Mouse (Mus musculus) myocyte (in vitro differentiated cells): ENCODE data around the gene Pdc. TPM values are rescaled to one million over a fixed set of nuclear protein-coding genes. Genes with fewer than 3 reads are reported as not detected.
"Not testable (repeated sequence)": the region's sequence is repeated elsewhere in the genome, so short reads cannot be mapped to it uniquely, and the experiment has no call there.

ENCODE experiments used
- H3K27me3 ChIP-seq: one replicate; pipeline ENCODE4 v1.6.1; 2011; ENCODE audit not compliant: control insufficient read depth, insufficient read depth, insufficient read length
- H3K36me3 ChIP-seq: one replicate; pipeline ENCODE4 v1.6.1; 2011; ENCODE audit not compliant: control insufficient read depth, insufficient read depth
- H3K4me2 ChIP-seq: one replicate; pipeline ENCODE4 v1.6.1; 2011; ENCODE audit warnings: low read depth, control low read depth
- H3K4me3 ChIP-seq: one replicate; pipeline ENCODE4 v1.5.1; 2011; ENCODE audit warnings: mild to moderate bottlenecking, control low read depth, moderate library complexity
- H3K79me2 ChIP-seq: one replicate; pipeline ENCODE4 v1.6.1; 2011; ENCODE audit not compliant: control insufficient read depth, insufficient read depth
- H3ac ChIP-seq: one replicate; pipeline ENCODE4 v1.6.1; 2011; ENCODE audit not compliant: control insufficient read depth, insufficient read length
- CEBPB ChIP-seq: IDR thresholded peaks from 2 replicates; pipeline ENCODE4 v1.6.1; 2011; ENCODE audit warnings: mild to moderate bottlenecking, moderate library complexity; ENCODE audit not compliant: poor library complexity, insufficient read depth, severe bottlenecking
- E2F4 ChIP-seq: IDR thresholded peaks from one replicate; pipeline ENCODE4 v1.6.1; 2011; ENCODE audit warnings: mild to moderate bottlenecking, control low read depth, moderate library complexity; ENCODE audit not compliant: insufficient read depth
- MAX ChIP-seq: IDR thresholded peaks from one replicate; pipeline ENCODE4 v1.6.1; 2011; ENCODE audit warnings: low read depth, mild to moderate bottlenecking, control low read depth
- MYOD1 ChIP-seq, 3 experiments: IDR thresholded peaks; one replicate each; pipeline ENCODE4 v1.6.1; 2011; ENCODE audit warnings: control low read depth in 2 of 3, low read depth in 2 of 3, mild to moderate bottlenecking in 2 of 3, moderate library complexity in 1 of 3; ENCODE audit not compliant: insufficient read length in 2 of 3, control insufficient read depth in 1 of 3
- MYOG ChIP-seq, 3 experiments: IDR thresholded peaks; one replicate each; pipeline ENCODE4 v1.6.1; 2011; ENCODE audit warnings: control low read depth in 2 of 3, low read depth in 2 of 3, mild to moderate bottlenecking in 2 of 3; ENCODE audit not compliant: insufficient read length in 2 of 3, control insufficient read depth in 1 of 3, insufficient read depth in 1 of 3
- POLR2A ChIP-seq: IDR thresholded peaks from one replicate; pipeline ENCODE4 v1.6.1; 2011; ENCODE audit warnings: low read depth, mild to moderate bottlenecking, control low read depth, moderate library complexity; ENCODE audit not compliant: insufficient read length
- POLR2AphosphoS2 ChIP-seq: IDR thresholded peaks from one replicate; pipeline ENCODE4 v1.6.1; 2011; ENCODE audit warnings: low read depth, control low read depth; ENCODE audit not compliant: insufficient read length
- REST ChIP-seq: IDR thresholded peaks from one replicate; pipeline ENCODE4 v1.6.1; 2011; ENCODE audit warnings: mild to moderate bottlenecking, control low read depth, moderate library complexity; ENCODE audit not compliant: insufficient read depth, insufficient read length
- SRF ChIP-seq: IDR thresholded peaks from one replicate; pipeline ENCODE4 v1.6.1; 2011; ENCODE audit warnings: low read depth; ENCODE audit not compliant: control insufficient read depth, insufficient read length
- TCF12 ChIP-seq: IDR thresholded peaks from one replicate; pipeline ENCODE4 v1.6.1; 2011; ENCODE audit warnings: mild to moderate bottlenecking, control low read depth; ENCODE audit not compliant: poor library complexity, insufficient read depth, severe bottlenecking
- TCF3 ChIP-seq: IDR thresholded peaks from one replicate; pipeline ENCODE4 v1.6.1; 2011; ENCODE audit warnings: low read depth, control low read depth; ENCODE audit not compliant: insufficient read length
- USF1 ChIP-seq: IDR thresholded peaks from one replicate; pipeline ENCODE4 v1.6.1; 2011; ENCODE audit warnings: low read depth, mild to moderate bottlenecking, control low read depth, moderate library complexity
- polyA plus RNA-seq: library from polyadenylated mRNA; unstranded; fragments of >200 nt; fragmentation: generic; extraction: Trizol; gene quantifications from one replicate; pipeline ENCODE4 v1.2.1, GENCODE M21; 2012; ENCODE audit warnings: missing spikeins

Gene Pdc
- polyA plus RNA-seq: not detected

- H3K27me3 ChIP-seq: no peaks in the 10 kb centered on the region
- H3K36me3 ChIP-seq: no peaks in the 10 kb centered on the region
- no peak within 1 kb of the TSS for H3K4me3 ChIP-seq
- H3ac ChIP-seq: no peak within 1 kb of the TSS
- TF ChIP-seq USF1: no peak
- no peak for TF ChIP-seq POLR2AphosphoS2
- TF ChIP-seq E2F4: no peak
- TF ChIP-seq CEBPB: no peak
- no peak for TF ChIP-seq MYOG (IDR thresholded peaks at IDR 0.05; ENCODE audit: control insufficient read depth in 1 of 3, insufficient read depth in 1 of 3, insufficient read length in 2 of 3, low read depth in 2 of 3)
- TF ChIP-seq REST: no peak
- TF ChIP-seq MAX: no peak
- TF ChIP-seq TCF3: no peak
- no peak for TF ChIP-seq SRF
- TF ChIP-seq TCF12: no peak
- TF ChIP-seq MYOD1 (IDR thresholded peaks at IDR 0.05; ENCODE audit: control insufficient read depth in 1 of 3, insufficient read length in 2 of 3, low read depth in 2 of 3): no peak
- TF ChIP-seq POLR2A: no peak
- H3K79me2 ChIP-seq: no peaks in the 10 kb centered on the region
- H3K4me2 ChIP-seq: no peak within 1 kb of the TSS
Observed at GRCm38 (mm10) chr1:150319205-150319604, at the start of gene Pdc. Gene Pdc, plus strand, starts transcription at chr1:150319417.

- H3K27me3 ChIP-seq, H3K36me3 ChIP-seq, H3K4me3 ChIP-seq, H3K4me2 ChIP-seq, H3ac ChIP-seq, H3K79me2 ChIP-seq: not testable (repeated sequence)
Observed at GRCm38 (mm10) chr1:150294051-150294450, 25.2 kb upstream of the Pdc start.

- no peaks in the 10 kb centered on the region for H3K79me2 ChIP-seq
- H3K36me3 ChIP-seq: no peaks in the 10 kb centered on the region
- no peaks in the 10 kb centered on the region for H3K27me3 ChIP-seq
- no peak overlapping the region for H3ac ChIP-seq
- H3K4me3 ChIP-seq: no peak overlapping the region
- no peak for TF ChIP-seq POLR2A
- TF ChIP-seq POLR2AphosphoS2: no peak
- no peak for TF ChIP-seq REST
- no peak for TF ChIP-seq TCF12
- no peak for TF ChIP-seq SRF
- no peak for TF ChIP-seq USF1
- no peak for TF ChIP-seq MYOG (IDR thresholded peaks at IDR 0.05; ENCODE audit: control insufficient read depth in 1 of 3, insufficient read depth in 1 of 3, insufficient read length in 2 of 3, low read depth in 2 of 3)
- no peak for TF ChIP-seq MYOD1 (IDR thresholded peaks at IDR 0.05; ENCODE audit: control insufficient read depth in 1 of 3, insufficient read length in 2 of 3, low read depth in 2 of 3)
- no peak for TF ChIP-seq CEBPB
- no peak for TF ChIP-seq TCF3
- TF ChIP-seq MAX: no peak
- H3K4me2 ChIP-seq: no peak overlapping the region
Observed at GRCm38 (mm10) chr1:150307599-150307998, 11.6 kb upstream of the Pdc start.

GRCm38 (mm10) chr1:150335111-150335510 lies 15.9 kb downstream of the Pdc start:
- no peak overlapping the region for H3ac ChIP-seq
- H3K79me2 ChIP-seq: no peaks in the 10 kb centered on the region
- H3K4me3 ChIP-seq: no peak overlapping the region
- H3K4me2 ChIP-seq: no peak overlapping the region
- TF ChIP-seq E2F4 (no peak), CEBPB (no peak), MYOG (IDR thresholded peaks at IDR 0.05; ENCODE audit: control insufficient read depth in 1 of 3, insufficient read depth in 1 of 3, insufficient read length in 2 of 3, low read depth in 2 of 3) (no peak), POLR2A (no peak), MAX (no peak), POLR2AphosphoS2 (no peak), TCF12 (no peak), SRF (no peak), USF1 (no peak), TCF3 (no peak), REST (no peak), MYOD1 (IDR thresholded peaks at IDR 0.05; ENCODE audit: control insufficient read depth in 1 of 3, insufficient read length in 2 of 3, low read depth in 2 of 3) (no peak)
- H3K36me3 ChIP-seq: no peaks in the 10 kb centered on the region
- H3K27me3 ChIP-seq: no peaks in the 10 kb centered on the region

GRCm38 (mm10) chr1:150360864-150361263 lies 41.6 kb downstream of the Pdc start:
- peaks cover 37% of the 10 kb centered on the region for H3K36me3 ChIP-seq
- no peak overlapping the region for H3K4me3 ChIP-seq
- no peaks in the 10 kb centered on the region for H3K27me3 ChIP-seq
- H3ac ChIP-seq: no peak overlapping the region
- H3K4me2 ChIP-seq: no peak overlapping the region
- no peaks in the 10 kb centered on the region for H3K79me2 ChIP-seq
- no peak for TF ChIP-seq SRF
- no peak for TF ChIP-seq USF1
- no peak for TF ChIP-seq CEBPB
- no peak for TF ChIP-seq POLR2AphosphoS2
- TF ChIP-seq POLR2A: no peak
- TF ChIP-seq TCF3: no peak
- TF ChIP-seq MAX: no peak
- no peak for TF ChIP-seq MYOD1 (IDR thresholded peaks at IDR 0.05; ENCODE audit: control insufficient read depth in 1 of 3, insufficient read length in 2 of 3, low read depth in 2 of 3)
- TF ChIP-seq REST: no peak
- TF ChIP-seq MYOG (IDR thresholded peaks at IDR 0.05; ENCODE audit: control insufficient read depth in 1 of 3, insufficient read depth in 1 of 3, insufficient read length in 2 of 3, low read depth in 2 of 3): no peak
- TF ChIP-seq TCF12: no peak
